20 mouse cellular contexts compared by ENCODE assay signal in the genomic region with DNA sequence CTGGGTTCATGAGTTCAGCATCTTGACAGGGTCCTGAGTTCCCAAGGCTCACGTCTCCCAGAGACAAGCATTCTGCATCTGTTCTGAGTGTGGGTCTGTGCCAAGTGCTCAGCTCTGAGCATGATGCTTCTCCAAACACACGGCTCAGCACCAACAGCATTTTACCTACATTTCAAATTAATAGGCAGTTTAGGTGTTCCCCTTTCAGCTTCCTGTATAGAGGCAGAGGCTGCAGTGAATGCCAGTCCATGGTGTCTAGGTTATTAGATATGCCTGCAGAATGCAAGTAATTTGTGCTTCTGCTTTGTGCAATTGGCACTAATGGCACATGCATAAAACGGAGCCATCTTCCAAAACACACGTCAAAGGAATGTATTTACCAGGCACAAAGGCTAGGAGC.
DNase-seq lines count a peak whose midpoint lies in the region; ATAC-seq and TF ChIP-seq lines count a peak whose summit lies in the region.
"Had no signal": no experiment of that assay in that cellular context is flagged by ENCODE, and none has a peak within 500 bp of the region (broad histone marks: within the 10 kb centered on the region; RNA-seq: fewer than 3 reads in every experiment).

No protein-coding gene starts in this region.

- no peaks in the 10 kb centered on the region for H3K4me1 ChIP-seq in intestine, postnatal 0 days (replicated peaks; ENCODE audit: control insufficient read depth, insufficient read depth, low read length)
- H3K4me1 ChIP-seq: stomach, embryonic 15.5 days had no signal

- H3K27me3 ChIP-seq in intestine, postnatal 0 days (replicated peaks; ENCODE audit: control insufficient read depth, insufficient read depth, low read length): no peaks in the 10 kb centered on the region
- H3K27me3 ChIP-seq: stomach, embryonic 15.5 days had no signal

- H3K27ac ChIP-seq in intestine, postnatal 0 days (ENCODE audit: low read depth, low read length): no peak overlapping the region
- H3K27ac ChIP-seq: stomach, embryonic 15.5 days had no signal

- H3K4me3 ChIP-seq in intestine, postnatal 0 days (ENCODE audit: low read depth, low read length): no peak overlapping the region
- H3K4me3 ChIP-seq: stomach, embryonic 15.5 days had no signal

- no peaks in the 10 kb centered on the region for H3K9me3 ChIP-seq in intestine, postnatal 0 days (ENCODE audit: control insufficient read depth)
- H3K9me3 ChIP-seq: stomach, embryonic 15.5 days had no signal

- DNase-seq in cerebellum, adult 9-10 months: peak; percentile 58
- DNase-seq in cerebellum, adult 8-10 months: no peak
- peak; percentile 66 for DNase-seq in heart, adult 11 months
- no peak for DNase-seq in heart, postnatal 25 days (ENCODE audit: low spot score)
- peak; percentile 24 for DNase-seq in left cerebral cortex, postnatal 4 days
- DNase-seq in left cerebral cortex, adult 18-20 months (ENCODE audit: low spot score in 2 of 2): no peak
- peak; percentile 51 to 59 for DNase-seq in cerebellum, postnatal 25 days
- DNase-seq: adrenal gland, postnatal 10 days; kidney, adult 2 months; kidney, postnatal 10 days; layer of hippocampus, postnatal 36 days; liver, postnatal 0 days; lung, postnatal 10 days; right cerebral cortex, postnatal 25 days; thymus, adult 18-20 months; thymus, postnatal 4 days had no signal

- no peak for TF ChIP-seq CTCF in intestine, postnatal 0 days (IDR thresholded peaks at IDR 0.05; ENCODE audit: low read depth)

- no peaks in the 10 kb centered on the region for H3K36me3 ChIP-seq in intestine, postnatal 0 days (ENCODE audit: control insufficient read depth, insufficient read depth)
- H3K36me3 ChIP-seq: G1E; stomach, embryonic 15.5 days had no signal

- 64% methylated on average over 4 of the region's 4 CpGs for WGBS in intestine, postnatal 0 days

- H3K9ac ChIP-seq in intestine, postnatal 0 days (ENCODE audit: low read depth, low read length): no peak overlapping the region
- H3K9ac ChIP-seq: liver, postnatal 0 days; stomach, embryonic 15.5 days had no signal

- H3K4me2 ChIP-seq in intestine, postnatal 0 days (replicated peaks; ENCODE audit: low read depth): no peak overlapping the region
- H3K4me2 ChIP-seq: stomach, embryonic 15.5 days had no signal

- intact Hi-C loops in heart, postnatal 25 days (cut with DNase I): loop anchor here (10.0 kb wide), 1 partner anchor 379 kb away; no protein-coding TSS in a partner anchor
- intact Hi-C loops in left cerebral cortex, postnatal 4 days (cut with DNase I): no loop called here

- no peak for ATAC-seq in intestine, postnatal 0 days
- ATAC-seq: activated CD4-positive, CD25-positive, alpha-beta regulatory T cell, adult 4 months; liver, postnatal 0 days had no signal

Comparison
In these comparisons a context has a peak if more than half of its experiments do, and no peak if none do; other contexts are left out.
1. DNase-seq: peak in cerebellum, adult 9-10 months (single experiment), heart, adult 11 months (single experiment), left cerebral cortex, postnatal 4 days (single experiment) and cerebellum, postnatal 25 days (2 of 2); none in cerebellum, adult 8-10 months (single experiment), heart, postnatal 25 days (single experiment) and left cerebral cortex, adult 18-20 months (0 of 2).